Mouse (Mus musculus) effector memory CD4-positive, alpha-beta T cell, adult 5 months (primary cell): ENCODE data around the gene Pde4c. TPM values are rescaled to one million over a fixed set of nuclear protein-coding genes. Genes with fewer than 3 reads are reported as not detected.

Experiments used
- polyA plus RNA-seq: library from polyadenylated mRNA; unstranded; fragments of 100-300 nt; shearing (Covaris generic); gene quantifications from one replicate; pipeline ENCODE4 v1.2.1, GENCODE M21; 2017

Pde4c gene
- not detected for polyA plus RNA-seq

GRCm38 (mm10) chr8:70723486-70724210 is at the start of gene Pde4c:
Gene Pde4c (plus strand): TSS chr8:70723720.

DNA sequence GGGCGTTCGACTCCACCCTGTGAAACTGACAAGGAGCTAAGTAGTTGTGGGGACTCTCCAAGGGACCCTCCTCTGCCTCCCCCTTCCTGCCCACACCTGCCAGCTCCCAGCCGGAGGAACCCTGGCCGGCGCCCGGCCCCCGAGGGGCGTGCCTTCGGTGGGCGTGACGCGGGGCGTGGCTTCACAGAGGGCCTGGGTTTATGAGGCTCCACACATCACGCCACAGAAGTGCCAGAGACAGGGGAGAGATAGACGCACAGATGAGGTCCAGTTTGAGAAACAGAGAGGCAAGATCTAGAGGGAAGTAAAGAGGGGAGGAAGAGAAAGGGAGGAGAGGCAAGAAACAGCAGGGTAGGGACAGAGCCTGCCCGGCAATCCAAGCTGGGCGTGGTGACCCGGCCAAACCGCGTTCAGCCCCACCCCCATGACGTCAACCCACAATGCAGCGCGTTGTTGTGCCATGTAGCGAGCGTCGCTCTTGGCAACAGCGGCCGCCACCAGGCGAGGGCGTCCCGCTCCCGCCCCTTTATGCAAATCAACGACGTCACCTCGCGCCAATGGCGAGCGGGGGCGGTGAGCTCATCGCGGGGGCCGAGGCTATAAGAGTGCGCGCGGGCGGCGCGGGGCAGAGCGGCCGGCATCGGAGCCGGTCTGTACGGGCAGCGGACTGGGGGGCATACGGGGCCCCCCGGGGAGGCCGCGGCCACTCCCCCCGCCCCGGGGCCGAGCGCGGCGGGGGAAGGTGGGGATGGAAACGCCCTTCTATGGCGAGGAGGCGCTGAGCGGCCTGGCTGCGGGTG is 25.0 kb upstream of the Pde4c start, which contains the start of gene Jund:
TSS of gene Jund (plus strand) at position 640 of the 800 bp plus-strand sequence.

GRCm38 (mm10) chr8:70703287-70703686 is 20.2 kb upstream of the Pde4c start, which contains the start of gene Iqcn:
Gene Iqcn (plus strand): TSS chr8:70703457.

DNA sequence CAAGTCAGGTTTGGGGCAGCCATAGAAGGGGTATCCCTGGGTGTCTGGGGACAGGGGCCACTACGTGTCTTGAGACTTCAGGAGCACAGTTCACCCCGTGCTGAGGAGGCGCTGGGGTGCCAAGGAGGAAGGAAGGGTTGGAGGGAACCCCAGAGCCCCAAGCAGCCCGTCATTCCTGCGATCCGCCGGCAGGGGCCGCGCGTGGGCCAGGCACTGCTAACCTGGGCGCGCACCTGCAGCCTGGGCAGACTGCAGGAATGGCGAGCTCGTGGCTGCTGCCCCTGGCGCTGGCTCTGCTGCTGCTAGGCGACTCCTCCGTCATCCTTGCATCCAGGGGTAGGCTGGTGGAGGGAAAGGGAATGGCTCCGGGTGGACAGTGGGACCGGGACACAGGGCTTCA is 5.2 kb upstream of the Pde4c start, which contains the start of gene Gm3336:
TSS of gene Gm3336 (plus strand) at position 247 of the 400 bp plus-strand sequence.

GRCm38 (mm10) chr8:70754043-70754870 is 30.7 kb downstream of the Pde4c start, which contains the start of gene Rab3a:
Gene Rab3a (plus strand): TSS chr8:70754679.

DNA sequence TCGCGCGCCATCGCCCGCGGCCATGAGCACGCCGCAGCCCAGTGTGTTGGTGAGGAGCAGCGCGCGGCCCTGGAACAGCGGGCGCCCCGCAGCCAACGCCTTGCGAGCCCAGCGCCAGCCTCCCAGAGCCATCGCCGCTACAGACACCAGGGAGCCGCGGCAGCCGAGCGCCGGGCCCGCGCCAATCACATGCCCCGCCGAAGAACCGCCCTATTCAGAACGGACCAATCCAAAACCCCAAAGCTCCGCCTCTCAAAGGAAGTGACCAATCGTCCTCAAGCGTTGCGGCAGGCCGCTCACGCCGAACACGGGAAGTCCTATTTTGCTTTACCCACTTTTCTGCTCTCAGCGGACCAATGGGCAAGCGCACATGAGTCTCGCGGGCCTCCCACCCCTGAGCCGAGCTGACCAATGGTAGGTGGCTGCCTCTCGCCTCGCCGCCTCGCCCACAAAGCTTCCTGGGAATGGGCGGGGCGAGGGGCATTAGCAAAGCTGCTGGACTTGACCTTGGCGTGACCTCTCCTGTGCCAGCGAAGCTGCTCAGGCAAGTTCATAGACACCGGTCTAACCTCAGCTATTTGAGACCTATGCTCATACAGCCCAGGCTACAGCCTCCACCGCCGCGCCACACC is 37.4 kb downstream of the Pde4c start, which contains the start of gene Mpv17l2:
TSS of gene Mpv17l2 (minus strand) at position 172 of the 632 bp plus-strand sequence.

DNA sequence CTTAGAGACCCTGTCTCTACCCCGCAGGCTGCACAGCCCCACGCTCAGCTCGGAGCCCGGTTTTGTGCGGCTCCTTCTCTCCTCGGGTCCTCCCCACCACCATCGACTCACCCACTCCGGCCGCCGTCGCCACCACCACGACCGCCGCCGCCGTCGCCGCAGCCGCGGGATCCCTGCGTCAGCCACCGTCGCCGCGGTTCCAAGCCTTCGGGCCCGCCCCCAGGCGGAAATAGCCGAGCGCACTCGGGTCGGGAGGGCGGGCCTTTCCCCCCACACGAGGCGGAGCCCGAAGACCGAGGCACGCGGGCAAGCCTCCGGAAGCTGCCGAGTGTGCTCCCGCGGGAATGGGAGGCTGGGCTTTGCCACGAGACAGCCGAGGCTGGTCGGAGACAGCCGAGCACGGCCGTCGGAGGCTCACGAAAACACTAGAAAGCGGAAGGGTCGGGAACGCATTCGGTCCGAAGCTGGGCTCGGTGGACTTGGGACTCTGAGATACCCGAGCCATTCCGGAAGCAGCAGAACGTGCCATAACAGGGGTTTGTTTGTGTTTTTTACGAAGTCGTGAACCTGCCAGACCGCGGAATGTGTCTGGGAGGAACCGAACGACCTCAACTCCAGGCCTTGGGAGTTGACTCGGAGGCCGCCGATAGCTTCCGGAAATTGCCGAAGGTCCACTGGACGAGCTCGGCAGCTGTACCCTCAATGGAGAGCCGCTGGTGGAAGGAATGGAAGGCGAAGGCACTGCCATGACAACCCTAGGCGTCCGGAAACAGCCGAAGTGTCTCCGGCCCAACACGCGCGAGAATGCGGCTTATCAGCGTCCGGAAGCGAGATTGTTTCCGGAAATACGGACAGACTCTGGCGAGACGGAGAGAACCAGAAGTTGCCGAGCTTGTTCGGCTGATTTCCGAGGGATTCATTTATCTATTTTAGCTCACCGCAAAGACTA is 53.2 kb downstream of the Pde4c start, which contains the start of gene Pik3r2:
TSS of gene Pik3r2 (minus strand) at position 218 of the 949 bp plus-strand sequence.

Other genes starting within 250 kb of the Pde4c start
- gene Klhl26, start 246.8 kb upstream of the Pde4c start, polyA plus RNA-seq: 11.5 TPM
- not detected for gene Tmem59l, start 236.4 kb upstream of the Pde4c start, polyA plus RNA-seq
- not detected for gene Crlf1, start 230.6 kb upstream of the Pde4c start, polyA plus RNA-seq
- gene Rex1bd, start 217.0 kb upstream of the Pde4c start, polyA plus RNA-seq: 64.7 TPM
- gene Uba52, start 212.9 kb upstream of the Pde4c start, polyA plus RNA-seq: 1,340 TPM
- gene Fkbp8, start 196.0 kb upstream of the Pde4c start, polyA plus RNA-seq: 349 TPM
- gene Kxd1, start 195.8 kb upstream of the Pde4c start, polyA plus RNA-seq: 64.6 TPM
- 37.6 TPM for gene Ell, start 184.3 kb upstream of the Pde4c start, polyA plus RNA-seq
- gene Isyna1, start 129.3 kb upstream of the Pde4c start, polyA plus RNA-seq: 84.8 TPM
- 113 TPM for gene Ssbp4, start 114.8 kb upstream of the Pde4c start, polyA plus RNA-seq
- gene Lrrc25, start 107.6 kb upstream of the Pde4c start, polyA plus RNA-seq: 0.26 TPM
- gene Gdf15, start 91.3 kb upstream of the Pde4c start, polyA plus RNA-seq: not detected
- 1.1 TPM for gene Pgpep1, start 63.3 kb upstream of the Pde4c start, polyA plus RNA-seq
- 250 TPM for gene Lsm4, start 50.5 kb upstream of the Pde4c start, polyA plus RNA-seq
- 1,956 TPM for gene Jund, start 24.8 kb upstream of the Pde4c start, polyA plus RNA-seq
- 0.11 TPM for gene Iqcn, start 20.3 kb upstream of the Pde4c start, polyA plus RNA-seq
- gene Gm3336, start 5.2 kb upstream of the Pde4c start, polyA plus RNA-seq: not detected
- 2.3 TPM for gene Rab3a, start 31.0 kb downstream of the Pde4c start, polyA plus RNA-seq
- gene Mpv17l2, start 37.2 kb downstream of the Pde4c start, polyA plus RNA-seq: 35.0 TPM
- gene Pik3r2, start 53.0 kb downstream of the Pde4c start, polyA plus RNA-seq: 19.7 TPM
- 102 TPM for gene Mast3, start 81.3 kb downstream of the Pde4c start, polyA plus RNA-seq
- gene Il12rb1, start 84.7 kb downstream of the Pde4c start, polyA plus RNA-seq: 29.0 TPM
- gene Arrdc2, start 116.0 kb downstream of the Pde4c start, polyA plus RNA-seq: 27.6 TPM
- gene Kcnn1, start 139.5 kb downstream of the Pde4c start, polyA plus RNA-seq: not detected
- gene Ccdc124, start 150.2 kb downstream of the Pde4c start, polyA plus RNA-seq: 58.5 TPM
- gene Slc5a5, start 169.0 kb downstream of the Pde4c start, polyA plus RNA-seq: not detected
- 6,861 TPM for gene Rpl18a, start 173.7 kb downstream of the Pde4c start, polyA plus RNA-seq
- 51.3 TPM for gene Map1s, start 182.2 kb downstream of the Pde4c start, polyA plus RNA-seq